Mouse (Mus musculus): ENCODE results near the gene Rfxap. TPM values are rescaled to one million over a fixed set of nuclear protein-coding genes. Genes with fewer than 3 reads are reported as not detected.
"Not testable (repeated sequence)": the region's sequence is repeated elsewhere in the genome, so short reads cannot be mapped to it uniquely, and the experiment has no call there.

Rfxap gene
- polyA plus RNA-seq, 1 experiment from 2014 or later: 38.7 TPM

DNA sequence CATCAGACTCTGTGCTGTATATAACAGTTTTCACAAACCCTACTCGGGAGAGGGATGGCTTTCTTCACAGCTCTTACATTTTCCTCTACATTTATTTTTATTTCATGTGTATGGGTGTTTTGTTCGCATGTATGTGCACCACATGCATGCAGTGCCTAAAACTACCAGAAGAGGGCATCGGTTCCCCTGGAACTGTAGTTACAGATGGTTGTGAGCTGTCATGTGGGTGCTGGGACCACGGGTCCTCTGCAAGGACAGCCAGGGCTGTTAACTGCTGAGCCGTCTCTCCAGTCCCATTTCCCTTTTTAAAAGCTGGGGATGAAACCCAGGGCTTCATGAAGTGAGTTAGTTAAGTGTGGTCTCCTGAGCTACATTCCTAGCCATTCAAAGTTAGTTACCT is 12.2 kb downstream of the Rfxap start:
- Histone ChIP-seq H3K9me3 (replicated peaks) (peaks cover 9% of the 10 kb centered on the region), H3K36me3 (0 out of 2 replicates have a peak, but pooled peaks cover 3% of the 10 kb centered on the region), H3K4me3 (no peak overlapping the region), H3K4me1 (0 out of 2 replicates have a peak, but pooled peaks cover 3% of the 10 kb centered on the region), H3K27me3 (ENCODE audit: low read depth, poor library complexity, severe bottlenecking) (peaks cover 15% of the 10 kb centered on the region; the same call in 1 of the 2 replicates), H3K27ac (replicated peaks) (no peak overlapping the region)
- DNase-seq (ENCODE audit: low spot score): no peak
- WGBS: 93% methylated on average over 5 of the region's 5 CpGs

DNA sequence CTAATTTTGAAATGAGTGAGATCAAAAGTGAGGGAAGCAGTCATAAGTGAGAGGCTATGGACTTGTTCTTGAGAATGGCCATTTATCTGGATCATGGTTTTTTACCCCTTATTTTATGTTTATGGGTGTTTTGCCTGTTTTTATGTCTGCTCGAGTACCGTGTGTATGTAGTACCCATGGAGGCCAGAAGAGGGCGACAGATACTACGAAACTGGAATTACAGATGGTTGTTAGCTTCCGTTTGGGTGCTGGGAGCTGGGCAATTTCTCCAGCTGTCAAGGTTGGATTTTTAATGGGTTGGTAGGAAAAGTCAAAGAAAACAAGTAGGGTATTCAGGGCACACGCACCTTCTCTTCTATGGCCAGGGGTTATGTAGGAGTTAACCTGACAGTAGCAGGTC is 13.8 kb downstream of the Rfxap start:
- Histone ChIP-seq H3K4me1 (0 out of 2 replicates have a peak, but pooled peaks cover 3% of the 10 kb centered on the region), H3K36me3 (0 out of 2 replicates have a peak, but pooled peaks cover 3% of the 10 kb centered on the region), H3K27me3 (ENCODE audit: low read depth, poor library complexity, severe bottlenecking) (peaks cover 15% of the 10 kb centered on the region; the same call in 1 of the 2 replicates), H3K4me3 (no peak overlapping the region), H3K27ac (replicated peaks) (no peak overlapping the region), H3K9me3 (replicated peaks) (peaks cover 9% of the 10 kb centered on the region)
- DNase-seq (ENCODE audit: low spot score): no peak
- WGBS: 81% methylated on average over 6 of the region's 6 CpGs

DNA sequence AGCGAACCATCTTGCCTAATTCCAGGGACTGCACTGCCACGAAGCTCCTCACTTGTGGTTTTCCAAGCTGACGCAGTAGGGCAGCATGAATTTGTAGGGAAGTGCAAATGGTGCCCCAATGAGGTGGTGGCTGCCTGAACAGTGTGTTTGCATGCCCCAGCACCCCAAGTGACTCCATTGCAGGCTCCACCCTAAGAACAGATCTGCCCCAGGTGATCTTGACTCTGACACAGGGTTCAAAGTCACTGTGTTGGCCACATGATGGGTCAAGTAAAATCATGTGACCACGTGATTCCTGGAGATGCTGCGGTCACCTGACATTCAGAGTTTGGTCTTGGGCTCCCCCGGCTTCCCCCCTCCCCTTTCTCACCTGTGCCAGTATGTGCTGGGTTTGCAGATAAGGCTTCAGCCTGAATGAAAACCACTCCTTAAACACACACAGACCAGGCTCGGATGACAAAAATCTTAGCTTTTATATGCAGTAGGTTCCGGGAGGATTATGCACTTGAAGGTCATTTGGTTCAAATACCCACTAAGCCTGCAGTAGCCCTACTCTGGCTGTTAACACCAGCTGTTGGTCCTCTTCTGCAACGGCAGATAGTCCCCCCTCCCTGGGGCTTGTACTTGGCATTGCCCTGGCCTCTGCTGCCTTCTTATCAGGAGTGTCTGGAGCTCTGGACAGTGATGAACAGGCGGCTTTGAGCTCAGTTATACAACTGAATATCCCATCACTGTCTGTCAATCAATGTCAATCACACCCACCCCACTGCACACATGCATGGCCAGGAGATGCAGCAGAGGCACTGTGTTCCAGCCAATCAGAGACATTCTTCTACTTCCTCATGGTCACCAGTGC is 15.5 kb downstream of the Rfxap start:
- H3K9me3 ChIP-seq (replicated peaks): peaks cover 9% of the 10 kb centered on the region
- H3K27me3 ChIP-seq (ENCODE audit: low read depth, poor library complexity, severe bottlenecking): 0 out of 2 replicates have a peak, but pooled peaks cover 2% of the 10 kb centered on the region
- no peak overlapping the region for H3K4me3 ChIP-seq
- H3K36me3 ChIP-seq: 0 out of 2 replicates have a peak, but pooled peaks cover 3% of the 10 kb centered on the region
- H3K27ac ChIP-seq (replicated peaks): no peak overlapping the region
- DNase-seq (ENCODE audit: low spot score): no peak
- no peaks in the 10 kb centered on the region for H3K4me1 ChIP-seq
- 80% methylated on average over 10 of the region's 10 CpGs for WGBS

DNA sequence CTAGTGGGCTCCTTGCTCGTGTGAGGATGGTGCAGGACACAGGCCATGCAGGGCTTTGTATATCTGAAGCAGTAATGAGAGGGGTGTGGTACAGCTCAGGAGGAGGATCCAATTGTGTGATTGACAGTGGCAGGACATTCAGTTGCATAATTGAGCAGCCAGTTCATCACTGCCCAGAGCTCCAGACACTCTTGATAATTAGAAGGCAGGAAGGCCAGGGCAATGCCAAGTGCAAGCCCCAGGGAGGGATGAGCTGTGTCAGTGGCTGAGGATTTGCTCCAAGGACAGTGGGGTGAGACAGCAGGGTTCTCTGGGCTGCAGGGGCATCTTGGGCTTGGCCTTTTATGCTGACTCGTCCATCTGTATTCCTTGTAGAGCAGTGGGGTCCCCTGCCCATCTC is 17.0 kb downstream of the Rfxap start:
- Histone ChIP-seq H3K4me3 (no peak overlapping the region), H3K9me3 (replicated peaks) (peaks cover 9% of the 10 kb centered on the region), H3K36me3 (0 out of 2 replicates have a peak, but pooled peaks cover 3% of the 10 kb centered on the region), H3K27me3 (ENCODE audit: low read depth, poor library complexity, severe bottlenecking) (no peaks in the 10 kb centered on the region), H3K4me1 (no peaks in the 10 kb centered on the region), H3K27ac (replicated peaks) (no peak overlapping the region)
- 68% methylated on average over 2 of the region's 2 CpGs for WGBS
- no peak for DNase-seq (ENCODE audit: low spot score)

DNA sequence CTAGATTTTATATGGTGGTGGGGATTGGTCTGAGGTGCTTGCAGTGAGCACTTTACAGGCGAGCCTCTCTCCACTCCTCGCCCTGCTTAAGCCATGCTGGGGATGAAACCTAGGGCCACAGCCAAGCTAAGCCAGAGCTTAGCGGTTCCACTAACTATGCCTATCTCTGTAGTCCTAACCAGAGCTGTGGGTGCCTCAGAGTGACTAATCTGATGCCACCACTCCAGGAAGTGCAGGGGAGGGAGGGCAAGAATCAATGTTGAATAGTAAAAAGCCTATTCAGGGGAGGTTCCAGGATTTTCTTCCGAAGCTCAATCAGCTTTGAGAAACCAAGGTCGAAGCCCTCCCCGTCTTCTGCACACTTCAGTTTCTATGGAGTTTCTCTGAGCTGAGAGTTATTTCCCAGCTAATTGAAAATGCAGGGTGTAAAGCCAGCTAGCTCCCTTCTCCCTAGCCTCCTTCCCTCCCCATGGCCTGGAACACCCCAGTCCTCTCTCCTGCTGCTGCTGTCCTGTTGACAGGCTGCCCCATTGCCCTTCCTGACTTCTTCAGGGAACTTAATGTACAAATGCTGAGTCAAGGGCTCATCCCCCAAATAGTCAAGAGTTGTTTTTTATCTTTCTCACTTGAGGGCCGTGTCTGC is 31.5 kb downstream of the Rfxap start:
- no peak overlapping the region for H3K27ac ChIP-seq (replicated peaks)
- no peaks in the 10 kb centered on the region for H3K36me3 ChIP-seq
- H3K4me3 ChIP-seq: no peak overlapping the region
- H3K27me3 ChIP-seq (ENCODE audit: low read depth, poor library complexity, severe bottlenecking): no peaks in the 10 kb centered on the region
- peaks cover 7% of the 10 kb centered on the region; the same call in 1 of the 2 replicates for H3K4me1 ChIP-seq
- WGBS: 64% methylated on average over 7 of the region's 7 CpGs
- H3K9me3 ChIP-seq (replicated peaks): peaks cover 5% of the 10 kb centered on the region
- no peak for DNase-seq (ENCODE audit: low spot score)

DNA sequence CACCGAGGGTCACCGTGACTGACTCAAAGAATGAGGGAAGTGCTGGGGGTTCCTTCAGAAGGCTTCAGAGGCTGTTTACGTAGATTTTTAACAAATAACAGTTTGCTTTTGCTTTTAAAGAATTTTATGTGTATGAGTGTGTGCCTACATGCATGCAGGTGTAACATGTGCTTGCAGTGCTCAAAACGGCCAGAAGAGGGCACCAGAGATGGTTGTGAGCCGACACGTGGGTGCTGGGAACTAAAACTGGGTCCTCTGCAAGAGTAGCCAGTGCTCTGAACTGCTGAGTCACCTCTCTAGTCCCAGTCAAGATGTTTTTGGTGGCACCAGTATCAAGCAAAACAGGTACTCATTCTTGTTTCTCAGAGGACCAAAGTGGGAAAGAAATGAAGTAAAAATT is 34.0 kb downstream of the Rfxap start:
- Histone ChIP-seq H3K4me1 (peaks cover 14% of the 10 kb centered on the region), H3K9me3 (replicated peaks) (peaks cover 5% of the 10 kb centered on the region), H3K27ac (replicated peaks) (no peak overlapping the region), H3K4me3 (no peak overlapping the region), H3K36me3 (no peaks in the 10 kb centered on the region), H3K27me3 (ENCODE audit: low read depth, poor library complexity, severe bottlenecking) (no peaks in the 10 kb centered on the region)
- WGBS: 84% methylated on average over 6 of the region's 6 CpGs
- DNase-seq (ENCODE audit: low spot score): no peak

DNA sequence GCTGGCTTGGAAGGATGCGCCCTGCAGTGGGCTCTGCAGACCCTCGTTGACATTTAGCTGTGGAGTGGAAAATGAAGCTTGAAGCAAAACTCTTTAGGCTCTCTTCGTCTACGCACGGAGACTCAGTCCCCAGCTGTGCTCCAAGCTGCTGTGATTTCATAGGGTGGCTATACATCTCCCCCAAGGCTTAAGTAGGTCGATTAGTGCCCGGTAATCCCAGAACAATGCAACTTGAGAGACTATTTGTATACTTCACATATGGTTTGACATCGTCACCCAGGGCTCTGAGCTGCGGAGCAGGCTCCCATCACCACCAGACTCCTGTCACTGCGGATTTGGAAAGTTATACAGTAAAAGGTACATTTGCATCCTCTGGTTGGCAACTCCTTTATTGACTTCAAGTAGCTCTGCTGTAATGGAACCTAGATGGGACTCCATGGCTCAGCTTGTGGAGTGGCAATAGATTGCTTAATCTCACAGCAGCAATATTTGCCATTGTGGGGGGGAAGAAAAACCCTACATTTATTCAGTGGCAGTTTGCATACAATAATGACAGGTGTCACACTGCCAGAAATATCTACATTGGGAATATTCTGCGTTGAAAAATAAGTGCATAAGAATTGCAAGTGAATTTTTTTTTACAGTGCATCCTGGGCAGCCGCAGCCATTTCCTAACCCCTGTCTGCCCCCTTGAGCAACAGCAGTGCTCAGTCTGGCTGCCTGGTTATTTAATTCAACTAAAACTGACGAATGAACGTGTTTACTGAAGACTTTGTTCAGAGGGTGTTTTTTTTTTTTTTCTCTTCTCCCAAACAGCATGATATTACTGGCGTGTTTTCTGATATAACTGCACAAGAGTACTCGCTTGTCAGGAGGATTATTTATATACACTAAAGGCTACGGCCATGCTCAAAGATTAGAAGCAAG is 38.0 kb downstream of the Rfxap start:
- Histone ChIP-seq H3K27ac (replicated peaks) (no peak overlapping the region), H3K36me3 (no peaks in the 10 kb centered on the region), H3K27me3 (ENCODE audit: low read depth, poor library complexity, severe bottlenecking) (no peaks in the 10 kb centered on the region), H3K4me1 (peaks cover 7% of the 10 kb centered on the region), H3K4me3 (no peak overlapping the region), H3K9me3 (replicated peaks) (peaks cover 5% of the 10 kb centered on the region)
- WGBS: 66% methylated on average over 17 of the region's 17 CpGs
- DNase-seq (ENCODE audit: low spot score): no peak

DNA sequence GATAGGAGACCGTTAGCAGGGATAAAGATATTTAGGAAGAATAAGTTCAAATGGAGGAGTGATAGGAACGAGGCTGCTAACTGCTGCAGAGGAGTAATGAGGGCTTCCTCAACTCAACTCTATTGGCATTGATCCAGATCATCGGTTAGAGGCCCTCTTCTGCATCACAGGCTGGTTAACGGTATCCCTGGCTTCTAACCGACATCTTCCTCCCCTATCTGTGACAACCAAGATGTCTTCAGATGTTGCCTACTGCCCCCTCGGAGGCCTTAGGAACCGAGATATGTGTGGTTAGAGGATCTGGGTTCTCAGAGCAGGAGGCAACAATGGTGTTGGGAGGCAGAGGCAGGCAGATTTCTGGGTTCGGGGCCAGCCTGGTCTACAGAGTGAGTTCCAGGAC is 39.0 kb downstream of the Rfxap start:
- Histone ChIP-seq H3K4me1 (peaks cover 14% of the 10 kb centered on the region), H3K36me3 (no peaks in the 10 kb centered on the region), H3K9me3 (replicated peaks) (peaks cover 3% of the 10 kb centered on the region), H3K27ac (replicated peaks) (no peak overlapping the region), H3K4me3 (no peak overlapping the region), H3K27me3 (ENCODE audit: low read depth, poor library complexity, severe bottlenecking) (no peaks in the 10 kb centered on the region)
- DNase-seq (ENCODE audit: low spot score): no peak
- WGBS: 91% methylated on average over 8 of the region's 8 CpGs

DNA sequence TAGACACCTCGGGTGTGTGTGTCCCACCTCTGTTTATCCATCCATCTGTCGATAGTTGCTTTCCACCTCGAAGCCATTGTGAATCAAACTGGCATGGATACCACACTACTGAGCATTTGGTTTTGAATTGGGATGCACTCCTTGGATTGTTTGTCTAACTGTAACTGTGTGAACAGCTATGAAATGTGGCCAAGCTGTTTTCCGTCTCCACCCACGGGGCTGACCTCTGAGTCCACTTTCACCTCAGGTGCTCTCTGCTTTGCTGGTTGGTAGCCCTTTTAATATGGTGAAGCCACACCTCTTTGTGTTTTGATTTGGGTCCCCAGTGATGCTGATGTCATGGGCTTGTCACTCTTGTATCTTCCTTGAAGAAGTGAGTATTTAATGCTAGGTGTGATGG is 40.8 kb downstream of the Rfxap start:
- Histone ChIP-seq H3K4me1 (peaks cover 16% of the 10 kb centered on the region), H3K9me3 (replicated peaks) (no peaks in the 10 kb centered on the region), H3K27ac (replicated peaks) (no peak overlapping the region), H3K27me3 (ENCODE audit: low read depth, poor library complexity, severe bottlenecking) (no peaks in the 10 kb centered on the region), H3K36me3 (no peaks in the 10 kb centered on the region), H3K4me3 (no peak overlapping the region)
- no peak for DNase-seq (ENCODE audit: low spot score)
- 86% methylated on average over 5 of the region's 5 CpGs for WGBS

DNA sequence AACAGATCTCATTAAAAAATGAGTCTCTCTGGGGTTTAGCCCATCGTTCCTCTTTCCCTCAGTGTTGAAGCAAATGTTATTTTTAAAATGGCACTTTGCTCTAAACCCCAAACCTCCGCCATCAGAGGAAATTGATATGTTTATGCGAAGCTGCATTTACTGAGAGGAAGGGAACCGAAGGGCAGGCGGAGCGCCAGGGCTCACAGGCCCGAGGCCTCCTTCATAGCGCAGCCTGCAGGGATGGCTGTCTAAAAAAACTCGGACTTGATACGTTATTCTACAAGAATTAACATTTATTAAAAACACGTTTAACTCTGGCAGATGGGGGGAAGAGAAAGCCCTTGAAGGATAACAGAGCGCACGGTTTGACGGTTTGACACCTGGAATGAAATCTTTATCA is 41.6 kb downstream of the Rfxap start:
- no peaks in the 10 kb centered on the region for H3K27me3 ChIP-seq (ENCODE audit: low read depth, poor library complexity, severe bottlenecking)
- H3K27ac ChIP-seq (replicated peaks): no peak overlapping the region
- peaks cover 22% of the 10 kb centered on the region for H3K4me1 ChIP-seq
- no peaks in the 10 kb centered on the region for H3K36me3 ChIP-seq
- no peaks in the 10 kb centered on the region for H3K9me3 ChIP-seq (replicated peaks)
- 80% methylated on average over 14 of the region's 14 CpGs for WGBS
- DNase-seq (ENCODE audit: low spot score): no peak
- no peak overlapping the region for H3K4me3 ChIP-seq

DNA sequence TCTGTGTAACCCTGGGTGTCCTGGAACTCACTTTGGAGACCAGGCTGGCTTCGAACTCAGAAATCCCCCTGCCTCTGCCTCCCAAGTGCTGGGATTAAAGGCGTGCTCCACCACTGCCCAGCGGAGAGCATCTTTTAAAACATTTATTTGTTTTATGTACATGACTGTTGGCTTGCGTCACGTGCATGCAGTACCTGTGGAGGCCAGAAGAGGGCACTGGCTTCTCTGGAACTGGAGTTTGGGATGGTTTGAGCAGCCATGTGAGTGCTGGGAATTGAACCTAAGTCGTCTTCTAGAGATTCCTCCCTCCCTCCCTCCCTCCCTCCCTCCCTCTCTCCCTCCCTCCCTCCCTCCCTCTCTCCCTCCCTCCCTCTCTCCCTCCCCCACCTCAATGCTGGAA is 42.1 kb downstream of the Rfxap start:
- peaks cover 27% of the 10 kb centered on the region for H3K4me1 ChIP-seq
- 85% methylated on average over 6 of the region's 6 CpGs for WGBS
- H3K27ac ChIP-seq (replicated peaks); DNase-seq (ENCODE audit: low spot score); H3K27me3 ChIP-seq (ENCODE audit: low read depth, poor library complexity, severe bottlenecking); H3K4me3 ChIP-seq; H3K36me3 ChIP-seq; H3K9me3 ChIP-seq (replicated peaks): not testable (repeated sequence)

DNA sequence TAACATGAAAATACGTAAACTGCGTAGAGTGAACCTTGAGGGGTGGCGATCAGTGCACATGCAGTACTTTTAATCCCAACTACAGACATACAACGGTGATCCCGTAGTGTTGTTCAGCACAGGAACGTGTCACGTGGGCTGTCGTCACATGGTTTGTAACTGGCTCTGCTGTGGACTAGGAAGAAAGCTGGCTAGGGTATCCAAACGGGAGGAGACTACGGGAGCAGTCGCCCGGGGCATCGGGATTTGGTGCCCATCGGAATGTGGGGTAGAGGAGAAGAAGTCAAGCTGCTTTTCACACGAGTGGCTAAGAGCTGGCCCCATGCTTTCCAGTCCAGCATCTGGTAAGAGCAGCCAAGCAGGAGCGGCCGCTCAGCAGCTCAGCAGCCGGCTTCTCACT is 43.2 kb downstream of the Rfxap start:
- DNase-seq (ENCODE audit: low spot score): peak; percentile 25
- H3K4me3 ChIP-seq: peak overlapping the region; percentile 20; the same call in 1 of the 2 replicates
- H3K9me3 ChIP-seq (replicated peaks): no peaks in the 10 kb centered on the region
- H3K27me3 ChIP-seq (ENCODE audit: low read depth, poor library complexity, severe bottlenecking): no peaks in the 10 kb centered on the region
- 68% methylated on average over 18 of the region's 18 CpGs for WGBS
- no peaks in the 10 kb centered on the region for H3K36me3 ChIP-seq
- H3K27ac ChIP-seq (replicated peaks): no peak overlapping the region
- peaks cover 25% of the 10 kb centered on the region for H3K4me1 ChIP-seq

All from midbrain, embryonic 10.5 days (tissue).